Mouse (Mus musculus): ENCODE results near the gene Chil1.

- TF ChIP-seq MAX (IDR thresholded peaks at IDR 0.05; ENCODE audit: low read depth) (no peak), POLR2A (IDR thresholded peaks at IDR 0.05; ENCODE audit: insufficient read length, low read depth) (no peak), TCF12 (IDR thresholded peaks at IDR 0.05; ENCODE audit: insufficient read depth, poor library complexity, severe bottlenecking) (no peak), USF1 (IDR thresholded peaks at IDR 0.05; ENCODE audit: low read depth) (no peak), MYOG (IDR thresholded peaks at IDR 0.05; ENCODE audit: control insufficient read depth in 1 of 3, insufficient read depth in 1 of 3, insufficient read length in 2 of 3, low read depth in 2 of 3) (no peak), POLR2AphosphoS2 (IDR thresholded peaks at IDR 0.05; ENCODE audit: insufficient read length, low read depth) (no peak), CEBPB (IDR thresholded peaks at IDR 0.05; ENCODE audit: insufficient read depth, poor library complexity, severe bottlenecking) (no peak), MYOD1 (IDR thresholded peaks at IDR 0.05; ENCODE audit: control insufficient read depth in 1 of 3, insufficient read length in 2 of 3, low read depth in 2 of 3) (no peak), SRF (IDR thresholded peaks at IDR 0.05; ENCODE audit: control insufficient read depth, insufficient read length, low read depth) (no peak), TCF3 (IDR thresholded peaks at IDR 0.05; ENCODE audit: insufficient read length, low read depth) (no peak), E2F4 (IDR thresholded peaks at IDR 0.05; ENCODE audit: insufficient read depth) (no peak), REST (IDR thresholded peaks at IDR 0.05; ENCODE audit: insufficient read depth, insufficient read length) (no peak)
Measured at GRCm38 (mm10) chr1:134162510-134163225, 19.3 kb upstream of the Chil1 start.

Data from myocyte (in vitro differentiated cells).